ENCODE assay signal across 30 mouse cellular contexts in the genomic region with DNA sequence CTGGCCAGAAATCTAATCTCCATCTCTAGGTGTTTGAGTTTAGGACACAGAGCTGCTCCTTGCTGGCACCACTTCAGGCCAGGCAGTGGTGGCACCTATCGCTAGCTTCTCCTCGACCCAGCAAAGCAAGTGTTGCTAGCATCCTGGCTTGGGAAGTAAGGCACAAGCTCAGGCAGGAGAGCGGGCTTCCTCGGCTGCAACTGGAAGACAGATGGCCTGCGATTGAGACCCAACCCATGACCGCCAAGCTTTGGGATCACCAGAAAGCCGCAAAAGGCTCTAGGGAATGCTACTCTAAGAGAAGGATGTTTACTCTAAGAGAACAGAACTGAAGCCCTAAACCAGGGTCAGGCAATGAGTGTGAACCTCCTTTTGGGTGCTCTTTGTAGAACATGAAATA. TPM values are rescaled to one million over a fixed set of nuclear protein-coding genes. Genes with fewer than 3 reads are reported as not detected.
DNase-seq lines count a peak whose midpoint lies in the region; ATAC-seq and TF ChIP-seq lines count a peak whose summit lies in the region.
"Had no signal": no experiment of that assay in that cellular context is flagged by ENCODE, and none has a peak within 500 bp of the region (broad histone marks: within the 10 kb centered on the region; RNA-seq: fewer than 3 reads in every experiment).

No protein-coding gene starts in this region.

- no peaks in the 10 kb centered on the region for H3K9me3 ChIP-seq in heart, embryonic 14.5 days (ENCODE audit: control insufficient read depth, low read length)
- H3K9me3 ChIP-seq in liver, embryonic 12.5 days (replicated peaks): no peaks in the 10 kb centered on the region
- H3K9me3 ChIP-seq in liver, embryonic 11.5 days (ENCODE audit: control insufficient read depth, low read length): no peaks in the 10 kb centered on the region
- no peaks in the 10 kb centered on the region for H3K9me3 ChIP-seq in liver, embryonic 14.5 days (ENCODE audit: control insufficient read depth, low read length)
- H3K9me3 ChIP-seq in liver, postnatal 0 days (ENCODE audit: low read length): no peaks in the 10 kb centered on the region
- H3K9me3 ChIP-seq: forebrain, embryonic 12.5 days; heart, embryonic 12.5 days; hindbrain, embryonic 12.5 days; limb, embryonic 10.5 days; neural tube, embryonic 12.5 days had no signal

- H3K4me3 ChIP-seq in heart, embryonic 14.5 days (ENCODE audit: control insufficient read depth in 1 of 2, insufficient read depth in 1 of 2, low read depth in 1 of 2, low read length in 2 of 2): no peak overlapping the region
- H3K4me3 ChIP-seq in liver, embryonic 12.5 days: 0 out of 2 replicates have a peak overlapping the region, but pooled peaks have one; percentile 66
- no peak overlapping the region for H3K4me3 ChIP-seq in liver, embryonic 11.5 days (ENCODE audit: low read depth, low read length)
- no peak overlapping the region for H3K4me3 ChIP-seq in liver, embryonic 14.5 days (ENCODE audit: insufficient read depth in 1 of 2, low read depth in 2 of 2, low read length in 2 of 2)
- H3K4me3 ChIP-seq in liver, postnatal 0 days (ENCODE audit: low read depth, low read length): no peak overlapping the region
- H3K4me3 ChIP-seq: forebrain, embryonic 12.5 days; heart, embryonic 12.5 days; hindbrain, embryonic 12.5 days; layer of hippocampus, adult 2 months; limb, embryonic 10.5 days; neural tube, embryonic 12.5 days had no signal

- no peak overlapping the region for H3K4me2 ChIP-seq in heart, embryonic 14.5 days (ENCODE audit: low read length)
- H3K4me2 ChIP-seq in liver, embryonic 12.5 days: peak overlapping the region; percentile 85
- no peak overlapping the region for H3K4me2 ChIP-seq in liver, embryonic 11.5 days
- H3K4me2 ChIP-seq in liver, embryonic 14.5 days (ENCODE audit: low read depth): peak overlapping the region; percentile 78
- peak overlapping the region; percentile 73; the same call in 1 of the 2 replicates for H3K4me2 ChIP-seq in liver, postnatal 0 days (ENCODE audit: low read depth, low read length)
- H3K4me2 ChIP-seq: forebrain, embryonic 12.5 days; heart, embryonic 12.5 days; hindbrain, embryonic 12.5 days; neural tube, embryonic 12.5 days had no signal

- WGBS in heart, embryonic 14.5 days: 93% methylated on average over 7 of the region's 7 CpGs
- WGBS in liver, embryonic 12.5 days (ENCODE audit: insufficient replicate concordance): 92% methylated on average over 7 of the region's 7 CpGs
- 92% methylated on average over 7 of the region's 7 CpGs for WGBS in liver, embryonic 11.5 days
- WGBS in liver, embryonic 14.5 days (ENCODE audit: insufficient replicate concordance): 91% methylated on average over 7 of the region's 7 CpGs
- 93% methylated on average over 7 of the region's 7 CpGs for WGBS in liver, postnatal 0 days (ENCODE audit: insufficient replicate concordance)

- no peak for TF ChIP-seq EP300 in liver, embryonic 14.5 days (IDR thresholded peaks at IDR 0.05; ENCODE audit: low read depth)
- TF ChIP-seq EP300 in liver, postnatal 0 days (IDR thresholded peaks at IDR 0.05; ENCODE audit: low read depth): no peak

- peaks cover 55% of the 10 kb centered on the region for H3K36me3 ChIP-seq in heart, embryonic 14.5 days (ENCODE audit: control insufficient read depth, insufficient read depth, low read length)
- H3K36me3 ChIP-seq in liver, embryonic 12.5 days: peaks cover 56% of the 10 kb centered on the region
- peaks cover 14% of the 10 kb centered on the region for H3K36me3 ChIP-seq in liver, embryonic 11.5 days (ENCODE audit: control insufficient read depth, insufficient read depth, low read length)
- H3K36me3 ChIP-seq in liver, embryonic 14.5 days (replicated peaks; ENCODE audit: control insufficient read depth, insufficient read depth, low read depth): peaks cover 29% of the 10 kb centered on the region
- peaks cover 46% of the 10 kb centered on the region for H3K36me3 ChIP-seq in liver, postnatal 0 days (replicated peaks; ENCODE audit: insufficient read depth, low read length)

- intact Hi-C loops in heart, postnatal 25 days (cut with DNase I): no loop called here

- H3K9ac ChIP-seq in heart, embryonic 14.5 days (ENCODE audit: low read length): 0 out of 2 replicates have a peak overlapping the region, but pooled peaks have one; percentile 12
- peak overlapping the region; percentile 74; the same call in 1 of the 2 replicates for H3K9ac ChIP-seq in liver, embryonic 12.5 days
- H3K9ac ChIP-seq in liver, embryonic 11.5 days (ENCODE audit: low read depth, low read length): no peak overlapping the region
- no peak overlapping the region for H3K9ac ChIP-seq in liver, embryonic 14.5 days (replicated peaks)
- no peak overlapping the region for H3K9ac ChIP-seq in liver, postnatal 0 days (replicated peaks)
- H3K9ac ChIP-seq: forebrain, embryonic 12.5 days; heart, embryonic 12.5 days; hindbrain, embryonic 12.5 days; neural tube, embryonic 12.5 days had no signal

- no peak for TF ChIP-seq CTCF in liver, embryonic 14.5 days (IDR thresholded peaks at IDR 0.05; ENCODE audit: low read depth)
- TF ChIP-seq CTCF in liver, postnatal 0 days (IDR thresholded peaks at IDR 0.05; ENCODE audit: low read depth): no peak

- peaks cover 12 to 22% of the 10 kb centered on the region in 2 experiments for H3K4me1 ChIP-seq in heart, embryonic 14.5 days (ENCODE audit: control insufficient read depth in 2 of 2, insufficient read depth in 2 of 2, low read length in 2 of 2)
- H3K4me1 ChIP-seq in liver, embryonic 12.5 days: peaks cover 63% of the 10 kb centered on the region
- peaks cover 26% of the 10 kb centered on the region for H3K4me1 ChIP-seq in liver, embryonic 11.5 days (replicated peaks; ENCODE audit: control insufficient read depth, insufficient read depth, low read length)
- peaks cover 34 to 40% of the 10 kb centered on the region in 2 experiments for H3K4me1 ChIP-seq in liver, embryonic 14.5 days (replicated peaks; ENCODE audit: control insufficient read depth in 2 of 2, insufficient read depth in 2 of 2, low read length in 1 of 2)
- H3K4me1 ChIP-seq in liver, postnatal 0 days (ENCODE audit: insufficient read depth): peaks cover 32% of the 10 kb centered on the region

- H3K27me3 ChIP-seq in heart, embryonic 14.5 days (ENCODE audit: control insufficient read depth, insufficient read depth, low read length): no peaks in the 10 kb centered on the region
- no peaks in the 10 kb centered on the region for H3K27me3 ChIP-seq in liver, embryonic 12.5 days (replicated peaks)
- no peaks in the 10 kb centered on the region for H3K27me3 ChIP-seq in liver, embryonic 11.5 days (replicated peaks; ENCODE audit: control insufficient read depth, insufficient read depth, low read length)
- no peaks in the 10 kb centered on the region for H3K27me3 ChIP-seq in liver, embryonic 14.5 days (ENCODE audit: control insufficient read depth, insufficient read depth, low read length)
- H3K27me3 ChIP-seq in liver, postnatal 0 days (ENCODE audit: insufficient read depth, low read length): no peaks in the 10 kb centered on the region
- H3K27me3 ChIP-seq: forebrain, embryonic 12.5 days; heart, embryonic 12.5 days; hindbrain, embryonic 12.5 days; neural tube, embryonic 12.5 days had no signal

- DNase-seq in heart, postnatal 25 days (ENCODE audit: low spot score): no peak
- DNase-seq in liver, embryonic 11.5 days (ENCODE audit: low spot score): no peak
- DNase-seq in liver, embryonic 14.5 days (ENCODE audit: low read depth in 3 of 3, low spot score in 3 of 3): no peak
- DNase-seq in liver, postnatal 0 days: no peak
- DNase-seq in adrenal gland, adult 18-20 months (ENCODE audit: low spot score in 2 of 2): no peak
- DNase-seq: adrenal gland, postnatal 10 days; cerebellum, adult 2 months; kidney, adult 9 months; kidney, postnatal 25 days; right cerebral cortex, postnatal 14 days; thymus, adult 2 months; thymus, postnatal 4 days had no signal

- peak overlapping the region in 1 of 2 experiments; percentile 25; a peak in 1 of 4 replicates for H3K27ac ChIP-seq in heart, embryonic 14.5 days (replicated peaks in 1 of 2; ENCODE audit: control insufficient read depth in 1 of 2, insufficient read depth in 1 of 2, low read depth in 2 of 2, low read length in 2 of 2)
- H3K27ac ChIP-seq in liver, embryonic 12.5 days: peak overlapping the region; percentile 88
- H3K27ac ChIP-seq in liver, embryonic 11.5 days (ENCODE audit: low read depth, low read length): no peak overlapping the region
- H3K27ac ChIP-seq in liver, embryonic 14.5 days: peak overlapping the region; percentile 77
- 0 out of 2 replicates have a peak overlapping the region, but pooled peaks have one; percentile 42 for H3K27ac ChIP-seq in liver, postnatal 0 days (ENCODE audit: low read depth)
- H3K27ac ChIP-seq: forebrain, embryonic 12.5 days; hindbrain, embryonic 12.5 days; layer of hippocampus, adult 2 months; limb, embryonic 10.5 days; macrophage; neural tube, embryonic 12.5 days; stomach, postnatal 0 days had no signal

- no peak for ATAC-seq in heart, embryonic 14.5 days (ENCODE audit: insufficient number of reproducible peaks, insufficient read depth, low FRiP score, low read depth)
- ATAC-seq in liver, embryonic 12.5 days: no peak
- ATAC-seq in liver, embryonic 11.5 days (replicated peaks; ENCODE audit: low FRiP score): no peak
- ATAC-seq in liver, embryonic 14.5 days (ENCODE audit: insufficient read depth): no peak
- no peak for ATAC-seq in liver, postnatal 0 days
- ATAC-seq: activated CD4-positive, CD25-positive, alpha-beta regulatory T cell, adult 4 months; inflammation-experienced regulatory T-cells, adult 6 months; lung, postnatal 0 days had no signal

RNA-seq across cellular contexts. Expression of a gene that starts 3.8 kb away (rescaled TPM):
- 87.3 and 100 TPM in 2 replicates for polyA plus RNA-seq in heart, embryonic 14.5 days (2014; fragmentation: Nextera tagmentation; extraction: Ambion mirVana)
- 10 to 100 TPM; 54.2 to 56.8 TPM for total RNA-seq in heart, postnatal 25 days (2021)
- polyA plus RNA-seq in liver, embryonic 12.5 days (2016; fragmentation: Nextera tagmentation; extraction: Ambion mirVana): 42.0 and 43.6 TPM in 2 replicates
- 56.2 and 61.8 TPM in 2 replicates for polyA plus RNA-seq in liver, embryonic 11.5 days (2014; fragmentation: Nextera tagmentation; extraction: Ambion mirVana)
- 28.8 and 33.2 TPM in 2 replicates for polyA plus RNA-seq in liver, embryonic 14.5 days (2012; rRNA removed)
- 29.4 TPM in 2 replicates for polyA plus RNA-seq in liver, embryonic 14.5 days (2014; fragmentation: Nextera tagmentation; extraction: Ambion mirVana)
- polyA plus RNA-seq in liver, postnatal 0 days (2015; fragmentation: Nextera tagmentation; extraction: Ambion mirVana): 23.1 and 26.8 TPM in 2 replicates
- 100 to 1,000 TPM; 119 to 121 TPM for total RNA-seq in adrenal gland, adult 18-20 months (2021)

RNA-seq across cellular contexts. Expression of a gene that starts 10.1 kb away (rescaled TPM):
- not detected in 2 replicates for polyA plus RNA-seq in heart, embryonic 14.5 days (2014; fragmentation: Nextera tagmentation; extraction: Ambion mirVana)
- total RNA-seq in heart, postnatal 25 days (2021): not detected
- not detected in 2 replicates for polyA plus RNA-seq in liver, embryonic 12.5 days (2016; fragmentation: Nextera tagmentation; extraction: Ambion mirVana)
- polyA plus RNA-seq in liver, embryonic 11.5 days (2014; fragmentation: Nextera tagmentation; extraction: Ambion mirVana): not detected in 2 replicates
- not detected in 2 replicates for polyA plus RNA-seq in liver, embryonic 14.5 days (2012; rRNA removed)
- polyA plus RNA-seq in liver, embryonic 14.5 days (2014; fragmentation: Nextera tagmentation; extraction: Ambion mirVana): not detected in 2 replicates
- polyA plus RNA-seq in liver, postnatal 0 days (2015; fragmentation: Nextera tagmentation; extraction: Ambion mirVana): not detected in 2 replicates
- not detected for total RNA-seq in adrenal gland, adult 18-20 months (2021)
- total RNA-seq: adrenal gland, postnatal 10 days; gastrocnemius, postnatal 4 days; layer of hippocampus, postnatal 25 days; liver, adult 2 months; monocyte, adult 5-6 weeks had no signal
- polyA plus RNA-seq: activated CD4-positive, CD25-positive, alpha-beta regulatory T cell, adult 4 months; C2C12; forebrain, embryonic 12.5 days; heart, embryonic 12.5 days; limb, embryonic 10.5 days; lung, postnatal 0 days; macrophage; neural tube, embryonic 12.5 days; stomach, postnatal 0 days had no signal

RNA-seq across cellular contexts. Expression of a gene that starts 14.4 kb away (rescaled TPM):
- polyA plus RNA-seq in heart, embryonic 14.5 days (2014; fragmentation: Nextera tagmentation; extraction: Ambion mirVana): not detected in 2 replicates
- total RNA-seq in heart, postnatal 25 days (2021): under 1 TPM in 1 of 2 experiments, not detected in 1; 0.31 TPM
- 0.06 and 0.07 TPM in 2 replicates for polyA plus RNA-seq in liver, embryonic 12.5 days (2016; fragmentation: Nextera tagmentation; extraction: Ambion mirVana)
- 0.21 TPM in 1 of 2 replicates, not detected in the other for polyA plus RNA-seq in liver, embryonic 11.5 days (2014; fragmentation: Nextera tagmentation; extraction: Ambion mirVana)
- polyA plus RNA-seq in liver, embryonic 14.5 days (2012; rRNA removed): 0.03 and 0.15 TPM in 2 replicates
- not detected in 2 replicates for polyA plus RNA-seq in liver, embryonic 14.5 days (2014; fragmentation: Nextera tagmentation; extraction: Ambion mirVana)
- polyA plus RNA-seq in liver, postnatal 0 days (2015; fragmentation: Nextera tagmentation; extraction: Ambion mirVana): 0.11 and 0.15 TPM in 2 replicates
- total RNA-seq in adrenal gland, adult 18-20 months (2021): under 1 TPM; 0.16 to 0.60 TPM
- total RNA-seq: gastrocnemius, postnatal 4 days; monocyte, adult 5-6 weeks had no signal
- polyA plus RNA-seq: liver, adult 2 months; macrophage; stomach, postnatal 0 days had no signal

RNA-seq across cellular contexts. Expression of a gene that starts 19.0 kb away (rescaled TPM):
- polyA plus RNA-seq in heart, embryonic 14.5 days (2014; fragmentation: Nextera tagmentation; extraction: Ambion mirVana): 117 and 122 TPM in 2 replicates
- 10 to 100 TPM; 53.4 to 57.6 TPM for total RNA-seq in heart, postnatal 25 days (2021)
- 86.5 and 86.9 TPM in 2 replicates for polyA plus RNA-seq in liver, embryonic 12.5 days (2016; fragmentation: Nextera tagmentation; extraction: Ambion mirVana)
- polyA plus RNA-seq in liver, embryonic 11.5 days (2014; fragmentation: Nextera tagmentation; extraction: Ambion mirVana): 126 and 132 TPM in 2 replicates
- 57.5 and 59.2 TPM in 2 replicates for polyA plus RNA-seq in liver, embryonic 14.5 days (2012; rRNA removed)
- polyA plus RNA-seq in liver, embryonic 14.5 days (2014; fragmentation: Nextera tagmentation; extraction: Ambion mirVana): 57.5 and 62.2 TPM in 2 replicates
- 63.0 and 64.4 TPM in 2 replicates for polyA plus RNA-seq in liver, postnatal 0 days (2015; fragmentation: Nextera tagmentation; extraction: Ambion mirVana)
- 100 to 1,000 TPM; 145 to 150 TPM for total RNA-seq in adrenal gland, adult 18-20 months (2021)

RNA-seq across cellular contexts. Expression of a gene that starts 23.9 kb away (rescaled TPM):
- polyA plus RNA-seq in heart, embryonic 14.5 days (2014; fragmentation: Nextera tagmentation; extraction: Ambion mirVana): 0.54 and 0.82 TPM in 2 replicates
- total RNA-seq in heart, postnatal 25 days (2021): 1 to 10 TPM in 1 of 2 experiments, under 1 TPM in 1; 0.94 to 1.5 TPM
- 24.3 and 26.2 TPM in 2 replicates for polyA plus RNA-seq in liver, embryonic 12.5 days (2016; fragmentation: Nextera tagmentation; extraction: Ambion mirVana)
- 38.7 and 41.1 TPM in 2 replicates for polyA plus RNA-seq in liver, embryonic 11.5 days (2014; fragmentation: Nextera tagmentation; extraction: Ambion mirVana)
- 12.5 and 16.3 TPM in 2 replicates for polyA plus RNA-seq in liver, embryonic 14.5 days (2012; rRNA removed)
- polyA plus RNA-seq in liver, embryonic 14.5 days (2014; fragmentation: Nextera tagmentation; extraction: Ambion mirVana): 14.4 and 17.0 TPM in 2 replicates
- polyA plus RNA-seq in liver, postnatal 0 days (2015; fragmentation: Nextera tagmentation; extraction: Ambion mirVana): 35.7 and 35.8 TPM in 2 replicates
- total RNA-seq in adrenal gland, adult 18-20 months (2021): 1 to 10 TPM; 3.2 to 3.3 TPM

Comparison
In these comparisons a context has a peak if more than half of its experiments do, and no peak if none do; other contexts are left out.
1. H3K4me2 ChIP-seq: peak in liver, embryonic 12.5 days (single experiment), liver, embryonic 14.5 days (single experiment) and liver, postnatal 0 days (single experiment); none in heart, embryonic 14.5 days (single experiment) and liver, embryonic 11.5 days (single experiment).
2. H3K9ac ChIP-seq: peak in heart, embryonic 14.5 days (single experiment) and liver, embryonic 12.5 days (single experiment); none in liver, embryonic 11.5 days (single experiment), liver, embryonic 14.5 days (single experiment) and liver, postnatal 0 days (single experiment).